In the genomic region with DNA sequence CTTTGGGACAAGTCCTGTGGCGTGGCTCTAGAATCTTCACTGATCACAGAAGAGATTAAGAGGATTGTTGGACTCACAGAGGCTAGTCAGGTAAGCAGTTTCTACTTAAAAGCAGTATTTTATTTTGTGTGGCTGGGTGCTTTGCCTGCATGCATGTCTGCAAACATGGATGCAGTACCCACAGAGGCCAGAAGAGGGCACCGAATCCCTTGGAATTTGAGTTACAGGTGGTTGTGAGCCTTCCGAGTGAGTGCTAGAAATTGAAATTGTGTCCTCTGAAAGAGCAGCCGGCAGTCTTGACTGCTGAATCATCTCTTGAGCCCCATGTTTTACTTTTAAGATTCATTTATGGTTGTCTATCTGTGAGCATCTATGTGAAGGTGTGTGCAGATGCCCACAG, we compare ENCODE assay signal across 9 mouse cellular contexts. TPM values are rescaled to one million over a fixed set of nuclear protein-coding genes. Genes with fewer than 3 reads are reported as not detected.
A peak's percentile ranks its signal among the peaks of the same experiment; 100 is the strongest.
DNase-seq lines count a peak whose midpoint lies in the region; ATAC-seq lines count a peak whose summit lies in the region.
"Had no signal": no experiment of that assay in that cellular context is flagged by ENCODE, and none has a peak within 500 bp of the region (broad histone marks: within the 10 kb centered on the region; RNA-seq: fewer than 3 reads in every experiment).

No protein-coding gene starts in this region.

- no peak for ATAC-seq in hindbrain, embryonic 14.5 days (ENCODE audit: low FRiP score)
- no peak for ATAC-seq in neural tube, embryonic 11.5 days (ENCODE audit: insufficient read depth, low FRiP score, low TSS enrichment)

- H3K4me1 ChIP-seq in hindbrain, embryonic 10.5 days (replicated peaks) = peaks cover 7% of the 10 kb centered on the region; the same call in 1 of the 2 replicates
- no peaks in the 10 kb centered on the region for H3K4me1 ChIP-seq in hindbrain, embryonic 14.5 days (replicated peaks; ENCODE audit: control insufficient read depth, insufficient read depth, low read length)
- no peaks in the 10 kb centered on the region for H3K4me1 ChIP-seq in neural tube, embryonic 11.5 days (ENCODE audit: control insufficient read depth, insufficient read depth, low read length)
- H3K4me1 ChIP-seq: embryonic facial prominence, embryonic 15.5 days had no signal

- no peak overlapping the region for H3K4me2 ChIP-seq in hindbrain, embryonic 14.5 days (replicated peaks)
- H3K4me2 ChIP-seq in neural tube, embryonic 11.5 days (ENCODE audit: low read depth) = no peak overlapping the region
- H3K4me2 ChIP-seq: embryonic facial prominence, embryonic 15.5 days had no signal

- no peaks in the 10 kb centered on the region for H3K9me3 ChIP-seq in hindbrain, embryonic 10.5 days
- no peaks in the 10 kb centered on the region for H3K9me3 ChIP-seq in hindbrain, embryonic 14.5 days (ENCODE audit: control insufficient read depth, low read length)
- no peaks in the 10 kb centered on the region for H3K9me3 ChIP-seq in neural tube, embryonic 11.5 days (ENCODE audit: control insufficient read depth, low read length)
- H3K9me3 ChIP-seq: embryonic facial prominence, embryonic 15.5 days had no signal

- H3K9ac ChIP-seq in hindbrain, embryonic 14.5 days = no peak overlapping the region
- H3K9ac ChIP-seq in neural tube, embryonic 11.5 days (ENCODE audit: low read length) = no peak overlapping the region
- H3K9ac ChIP-seq: embryonic facial prominence, embryonic 15.5 days had no signal

- H3K27me3 ChIP-seq in hindbrain, embryonic 10.5 days (ENCODE audit: insufficient read depth, poor library complexity, severe bottlenecking) = no peaks in the 10 kb centered on the region
- H3K27me3 ChIP-seq in hindbrain, embryonic 14.5 days (ENCODE audit: control insufficient read depth, insufficient read depth, low read length) = no peaks in the 10 kb centered on the region
- no peaks in the 10 kb centered on the region for H3K27me3 ChIP-seq in neural tube, embryonic 11.5 days (ENCODE audit: control insufficient read depth, insufficient read depth, low read length)
- H3K27me3 ChIP-seq: embryonic facial prominence, embryonic 15.5 days had no signal

- peak; percentile 61 for DNase-seq in hindbrain, embryonic 10.5 days (ENCODE audit: low spot score)
- no peak for DNase-seq in hindbrain, embryonic 14.5 days (ENCODE audit: low spot score)
- peak; percentile 85 to 86 for DNase-seq in B cell, adult 2 months
- DNase-seq in NIH3T3 (ENCODE audit: low read depth) = peak; percentile 81
- DNase-seq in embryo, embryonic 11 days = peak; percentile 43
- DNase-seq in layer of hippocampus, postnatal 10 days (ENCODE audit: low spot score in 2 of 2) = peak; percentile 67 to 71
- peak; percentile 39 for DNase-seq in neural tube, embryonic 11.5 days (ENCODE audit: low spot score)
- DNase-seq in thymus, postnatal 36 days = peak; percentile 72 to 81

- 53% methylated on average over 4 of the region's 4 CpGs for WGBS in hindbrain, embryonic 10.5 days
- 63% methylated on average over 4 of the region's 4 CpGs for WGBS in hindbrain, embryonic 14.5 days
- WGBS in neural tube, embryonic 11.5 days = 62% methylated on average over 4 of the region's 4 CpGs

- no peaks in the 10 kb centered on the region for H3K36me3 ChIP-seq in hindbrain, embryonic 10.5 days
- H3K36me3 ChIP-seq in hindbrain, embryonic 14.5 days (replicated peaks; ENCODE audit: control insufficient read depth, insufficient read depth) = no peaks in the 10 kb centered on the region
- no peaks in the 10 kb centered on the region for H3K36me3 ChIP-seq in neural tube, embryonic 11.5 days (ENCODE audit: control insufficient read depth, insufficient read depth, low read length)

- H3K27ac ChIP-seq in hindbrain, embryonic 10.5 days = no peak overlapping the region
- H3K27ac ChIP-seq in hindbrain, embryonic 14.5 days = no peak overlapping the region
- H3K27ac ChIP-seq in neural tube, embryonic 11.5 days (ENCODE audit: low read depth, low read length) = no peak overlapping the region
- H3K27ac ChIP-seq: embryonic facial prominence, embryonic 15.5 days had no signal

- H3K4me3 ChIP-seq in hindbrain, embryonic 10.5 days = no peak overlapping the region
- H3K4me3 ChIP-seq in hindbrain, embryonic 14.5 days (replicated peaks; ENCODE audit: low read length) = no peak overlapping the region
- no peak overlapping the region for H3K4me3 ChIP-seq in neural tube, embryonic 11.5 days (ENCODE audit: low read depth, low read length)
- H3K4me3 ChIP-seq: embryonic facial prominence, embryonic 15.5 days had no signal

RNA-seq across cellular contexts. Expression of a gene that starts 18.3 kb away (rescaled TPM):
- polyA plus RNA-seq in hindbrain, embryonic 10.5 days (2016; fragmentation: Nextera tagmentation; extraction: Ambion mirVana) = 1.1 and 2.9 TPM in 2 replicates
- 2.6 and 5.3 TPM in 2 replicates for polyA plus RNA-seq in hindbrain, embryonic 14.5 days (2014; fragmentation: Nextera tagmentation; extraction: Ambion mirVana)
- 1 to 10 TPM in 1 of 2 experiments, under 1 TPM in 1; 0.40 to 1.0 TPM for total RNA-seq in layer of hippocampus, postnatal 10 days (2021)
- 0.85 and 1.3 TPM in 2 replicates for polyA plus RNA-seq in neural tube, embryonic 11.5 days (2014; fragmentation: Nextera tagmentation; extraction: Ambion mirVana)
